Mouse (Mus musculus) left cerebral cortex, postnatal 10 days (tissue): ENCODE measurements around the gene Anxa1. TPM values are rescaled to one million over a fixed set of nuclear protein-coding genes. Genes with fewer than 3 reads are reported as not detected.
A peak's percentile ranks its signal among the peaks of the same experiment; 100 is the strongest.

Experiments
- DNase-seq, 2 experiments: peaks; one replicate each; pipeline ENCODE4 v3.0.0; 2021 to 2022; ENCODE audit warnings: low spot score in 2 of 2, mixed read lengths in 1 of 2; ENCODE audit errors: extremely low spot score in 1 of 2
- intact Hi-C: fragments of 180-260 bp; cut with DNase I; formaldehyde crosslinking; loops from one replicate; pipeline ENCODE4 v1.15.1; 2025
- total RNA-seq, 2 experiments: library from RNA; stranded (reverse); gene quantifications; 2 replicates each; pipeline ENCODE4 v1.2.3; 2021

The Anxa1 gene
- total RNA-seq, 2 experiments from 2014 or later: 2.5 to 3.2 TPM

- intact Hi-C loops: no loop called here
- DNase-seq: no peak
These were observed 2.5 kb downstream of the Anxa1 start for GRCm38 (mm10) chr19:20388276-20388675.

- no peak for DNase-seq
- intact Hi-C loops: no loop called here
These were observed 4.4 kb downstream of the Anxa1 start for GRCm38 (mm10) chr19:20386296-20386695.

GRCm38 (mm10) chr19:20385645-20386044, 5.1 kb downstream of the Anxa1 start:
- intact Hi-C loops: no loop called here
- no peak for DNase-seq

- DNase-seq: no peak
- intact Hi-C loops: no loop called here
These were observed 9.5 kb downstream of the Anxa1 start for GRCm38 (mm10) chr19:20381207-20381752.

- intact Hi-C loops: no loop called here
- DNase-seq: no peak
These were observed 20.6 kb downstream of the Anxa1 start for GRCm38 (mm10) chr19:20370175-20370574.

GRCm38 (mm10) chr19:20366571-20366970, 24.2 kb downstream of the Anxa1 start:
- intact Hi-C loops: loop anchor here (10.0 kb wide), 2 partner anchors 68 to 398 kb away; no protein-coding TSS in a partner anchor
- DNase-seq: no peak

GRCm38 (mm10) chr19:20366010-20366409, 24.7 kb downstream of the Anxa1 start:
- no peak for DNase-seq
- intact Hi-C loops: loop anchor here (10.0 kb wide), 2 partner anchors 69 to 399 kb away; no protein-coding TSS in a partner anchor

- intact Hi-C loops: loop anchor here (10.0 kb wide), 2 partner anchors 69 to 399 kb away; no protein-coding TSS in a partner anchor
- DNase-seq: no peak
These were observed 25.4 kb downstream of the Anxa1 start for GRCm38 (mm10) chr19:20365364-20365763.

GRCm38 (mm10) chr19:20364931-20365330, 25.8 kb downstream of the Anxa1 start:
- intact Hi-C loops: loop anchor here (10.0 kb wide), 2 partner anchors 70 to 400 kb away; no protein-coding TSS in a partner anchor
- peak in 1 of 2 experiments; percentile 30 for DNase-seq

- no peak for DNase-seq
- intact Hi-C loops: loop anchor here (10.0 kb wide), 2 partner anchors 72 to 402 kb away; no protein-coding TSS in a partner anchor
These were observed 27.5 kb downstream of the Anxa1 start for GRCm38 (mm10) chr19:20363221-20363620.

GRCm38 (mm10) chr19:20361917-20362577, 28.7 kb downstream of the Anxa1 start:
- intact Hi-C loops: loop anchor here (10.0 kb wide), 2 partner anchors 73 to 403 kb away; no protein-coding TSS in a partner anchor
- DNase-seq: no peak

GRCm38 (mm10) chr19:20358679-20359078, 32.1 kb downstream of the Anxa1 start:
- intact Hi-C loops: no loop called here
- no peak for DNase-seq

GRCm38 (mm10) chr19:20345317-20345917, 45.3 kb downstream of the Anxa1 start:
- peak; percentile 75 to 79 for DNase-seq
- intact Hi-C loops: loop anchor here (2.0 to 10.0 kb wide), 3 partner anchors 1301 to 1473 kb away; no protein-coding TSS in a partner anchor

GRCm38 (mm10) chr19:20344511-20345316, 46.0 kb downstream of the Anxa1 start:
- peak; percentile 42 to 76 for DNase-seq
- intact Hi-C loops: loop anchor here (2.0 to 10.0 kb wide), 3 partner anchors 1300 to 1472 kb away; no protein-coding TSS in a partner anchor

GRCm38 (mm10) chr19:20344052-20344451, 46.7 kb downstream of the Anxa1 start:
- intact Hi-C loops: loop anchor here (2.0 to 10.0 kb wide), 3 partner anchors 1299 to 1471 kb away; no protein-coding TSS in a partner anchor
- DNase-seq: no peak
